Mouse (Mus musculus) adrenal gland, postnatal 4 days (tissue): ENCODE measurements at regions not wholly inside any gene's neighbourhood (a gene's known extent, or its start where the extent isn't known, plus 50 kb on each side); places are given as distances from the start of the nearest gene placed in this dataset.

Experiments
- DNase-seq, 2 experiments: peaks; one replicate each; pipeline ENCODE4 v3.0.0; 2021 to 2022; ENCODE audit warnings: low spot score in 2 of 2, mixed read lengths in 2 of 2

DNA sequence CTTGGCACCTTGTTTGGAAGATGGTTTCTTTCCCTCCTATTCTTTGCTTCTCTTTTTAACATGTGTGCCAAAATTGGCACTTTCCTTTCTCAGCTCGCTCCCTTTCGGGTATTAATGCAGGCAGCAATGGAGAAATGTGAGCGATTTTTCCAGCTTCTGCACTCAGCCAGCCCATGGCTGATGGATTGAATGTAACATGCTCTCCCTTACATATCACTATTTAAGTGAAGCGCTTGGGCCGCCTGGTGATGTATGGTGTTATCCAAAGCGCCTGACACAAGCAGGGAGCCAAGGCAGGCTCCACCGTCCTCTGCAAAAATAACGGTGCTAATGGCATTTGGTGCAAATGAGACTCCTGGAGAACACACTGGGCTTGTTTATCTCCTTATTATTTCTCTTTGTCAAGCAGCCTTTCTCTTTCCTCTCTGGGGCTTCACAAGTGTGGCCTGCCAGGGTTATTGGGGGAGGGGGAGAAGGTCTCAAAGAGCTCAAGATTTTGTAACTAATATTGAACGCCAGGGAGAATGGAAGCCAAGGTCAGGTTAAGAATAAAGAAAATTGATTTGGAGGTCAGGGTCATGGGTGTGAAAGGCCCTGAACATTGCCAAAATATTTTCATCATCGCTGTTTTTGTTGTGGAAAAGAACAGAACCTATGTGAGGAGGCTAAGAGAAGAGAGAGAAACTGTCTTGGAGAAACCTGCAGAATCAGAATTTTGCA lies 497.9 kb upstream of the Smim15 start:
- DNase-seq = no peak

DNA sequence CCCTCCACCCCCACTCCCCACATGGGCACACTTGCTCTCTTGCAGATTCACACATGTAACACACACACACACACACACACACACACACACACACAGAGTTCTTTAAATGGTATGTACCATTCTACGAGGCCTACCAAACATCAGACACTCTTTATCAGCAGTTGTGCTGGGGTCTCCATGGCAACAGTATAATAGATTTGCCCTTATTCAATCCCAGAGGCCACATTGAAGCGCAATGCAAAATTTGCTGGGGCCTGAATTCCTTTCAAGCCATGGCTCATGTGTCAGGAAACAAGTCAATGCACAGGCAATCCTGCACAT lies 502.7 kb upstream of the Smim15 start:
- no peak for DNase-seq

- no peak for DNase-seq
Measured at GRCm38 (mm10) chr13:107540784-107541634, 503.2 kb upstream of the Smim15 start.

- no peak for DNase-seq
Measured at GRCm38 (mm10) chr13:107540305-107540704, 503.9 kb upstream of the Smim15 start.

GRCm38 (mm10) chr13:107539867-107540266 lies 504.4 kb upstream of the Smim15 start:
- DNase-seq = no peak

GRCm38 (mm10) chr13:107539326-107539725 lies 504.9 kb upstream of the Smim15 start:
- no peak for DNase-seq

DNA sequence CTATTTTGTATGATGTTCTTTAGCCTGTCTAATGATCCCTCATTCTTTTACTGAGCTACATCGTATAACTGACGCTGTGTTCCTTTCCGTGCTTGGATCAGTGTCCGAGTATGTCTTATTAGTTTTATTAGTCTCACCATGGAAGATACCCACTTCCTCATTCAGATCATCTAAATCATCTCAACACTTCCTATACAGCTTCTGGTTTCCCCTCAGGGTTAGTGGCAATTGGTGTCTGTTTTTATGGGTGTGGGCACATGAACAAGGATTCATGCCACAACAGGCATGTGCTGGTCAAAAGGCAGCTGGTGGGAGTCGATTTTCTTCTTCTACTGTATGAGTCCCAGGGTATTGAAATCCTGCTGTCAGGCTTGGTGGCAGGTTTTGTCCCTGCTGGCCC lies 509.0 kb upstream of the Smim15 start:
- no peak for DNase-seq

- DNase-seq = no peak
Measured at GRCm38 (mm10) chr13:107533323-107533722, 510.9 kb upstream of the Smim15 start.

DNA sequence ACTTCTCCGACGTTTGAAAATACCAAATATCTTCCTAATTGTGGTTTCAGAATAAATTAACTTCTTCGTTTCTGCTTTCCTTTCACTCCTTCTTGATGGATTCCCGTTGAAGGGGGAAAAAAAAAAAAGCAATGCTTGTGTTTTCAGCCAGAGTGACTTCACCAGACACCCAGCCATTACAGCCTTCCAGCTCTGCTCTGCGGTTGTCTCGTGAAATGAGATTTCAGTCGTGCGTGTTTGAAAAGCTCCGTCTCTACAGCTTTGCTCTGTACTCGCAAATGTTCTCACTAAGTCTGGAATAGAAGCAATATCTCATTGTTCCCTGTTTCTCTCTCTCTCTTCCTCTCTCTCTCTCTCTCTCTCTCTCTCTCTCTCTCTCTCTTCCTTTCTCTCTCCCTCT lies 509.6 kb upstream of the Kif2a start:
- no peak for DNase-seq

DNA sequence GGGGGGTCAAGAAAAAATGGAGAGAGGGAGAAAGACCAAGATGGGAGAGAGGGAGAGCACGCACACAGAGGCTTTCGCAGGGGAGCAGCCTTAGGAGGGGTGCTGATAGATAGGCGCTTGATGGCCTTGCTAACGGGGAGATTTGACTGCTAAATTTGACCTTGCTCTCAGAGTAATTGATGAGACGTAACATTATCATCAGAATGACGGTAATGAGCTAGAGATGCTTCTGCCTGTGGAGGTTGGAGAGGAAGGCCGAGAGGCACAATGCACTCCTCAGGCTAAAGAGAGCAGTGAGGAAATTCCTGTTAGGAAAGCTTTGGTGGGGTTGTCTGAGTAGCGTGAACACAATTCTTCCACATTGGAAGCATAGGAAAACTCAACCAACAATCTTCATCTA lies 509.1 kb upstream of the Kif2a start:
- no peak for DNase-seq

DNA sequence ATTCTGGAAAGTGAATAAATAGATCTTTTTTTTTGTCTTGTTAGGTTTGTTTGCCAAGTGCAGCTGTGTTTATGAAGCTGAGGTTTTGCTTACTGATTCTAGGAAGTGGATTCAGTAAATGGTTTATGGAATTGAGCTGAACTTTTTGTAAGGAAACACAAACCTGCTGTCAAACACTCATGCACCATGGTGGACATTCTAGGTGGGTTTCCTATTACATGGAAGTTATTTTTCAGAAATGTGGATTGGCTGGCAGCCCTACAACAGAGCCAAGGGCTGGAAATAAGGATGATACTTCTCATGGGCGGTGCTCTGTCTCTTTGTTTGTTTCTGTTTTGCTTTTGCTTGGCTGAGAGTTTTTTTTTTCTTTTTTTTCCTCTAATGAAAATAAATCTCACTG lies 508.5 kb upstream of the Kif2a start:
- no peak for DNase-seq

DNA sequence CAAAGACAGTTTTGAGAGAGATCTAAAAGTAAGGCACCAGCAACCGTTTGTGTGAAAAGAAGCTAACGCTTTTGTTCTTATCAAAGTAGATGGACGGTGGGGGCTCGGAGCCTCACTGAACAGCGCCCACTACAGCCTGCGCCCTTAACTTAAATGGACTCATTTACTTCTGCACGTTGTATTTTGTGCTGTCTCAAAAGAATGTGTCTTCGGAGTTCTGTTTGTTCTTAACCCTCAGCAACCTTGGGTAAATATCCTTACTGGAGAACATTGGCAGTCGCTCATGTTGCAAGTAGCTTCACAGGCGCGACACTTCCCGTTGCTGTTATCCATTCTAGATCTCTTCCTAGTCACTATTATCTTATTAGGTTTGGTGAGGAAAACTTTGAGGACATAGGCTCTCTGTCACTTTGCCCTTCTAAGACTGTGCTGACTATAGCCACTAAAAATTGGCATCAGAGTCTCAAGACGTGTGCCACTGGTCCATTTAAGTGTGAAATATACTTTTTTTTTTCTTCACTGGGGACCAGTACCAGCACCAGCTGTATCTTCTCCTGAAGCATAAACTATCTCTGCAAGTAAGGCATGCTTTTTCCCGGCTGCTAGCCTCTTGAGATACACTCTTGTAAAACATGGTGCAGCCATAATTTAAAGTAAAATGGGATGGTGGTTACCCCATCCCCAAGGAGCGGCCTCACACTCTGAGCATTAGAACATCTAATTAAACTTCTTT lies 507.0 kb upstream of the Kif2a start:
- DNase-seq = no peak

DNA sequence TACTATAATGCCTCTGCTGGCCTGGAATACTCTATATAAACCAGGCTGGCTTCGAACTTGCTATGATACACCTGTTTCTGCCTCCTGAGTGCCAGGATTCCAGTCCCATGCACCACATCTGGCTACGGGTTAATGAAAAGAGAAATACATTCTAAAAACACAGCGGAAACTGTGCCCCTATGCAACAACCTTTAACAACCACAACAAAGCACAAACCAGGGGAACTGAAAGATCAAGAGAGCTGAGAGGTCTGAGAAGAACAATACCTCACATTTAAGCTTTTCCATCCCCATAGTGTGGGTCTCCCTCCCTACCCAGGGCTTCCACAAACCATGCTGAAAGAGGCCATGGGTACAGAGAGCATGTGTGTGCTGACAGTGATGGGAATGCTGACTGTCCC lies 501.0 kb upstream of the Kif2a start:
- DNase-seq = no peak

GRCm38 (mm10) chr13:107514236-107514635 lies 492.3 kb upstream of the Kif2a start:
- DNase-seq = no peak

DNA sequence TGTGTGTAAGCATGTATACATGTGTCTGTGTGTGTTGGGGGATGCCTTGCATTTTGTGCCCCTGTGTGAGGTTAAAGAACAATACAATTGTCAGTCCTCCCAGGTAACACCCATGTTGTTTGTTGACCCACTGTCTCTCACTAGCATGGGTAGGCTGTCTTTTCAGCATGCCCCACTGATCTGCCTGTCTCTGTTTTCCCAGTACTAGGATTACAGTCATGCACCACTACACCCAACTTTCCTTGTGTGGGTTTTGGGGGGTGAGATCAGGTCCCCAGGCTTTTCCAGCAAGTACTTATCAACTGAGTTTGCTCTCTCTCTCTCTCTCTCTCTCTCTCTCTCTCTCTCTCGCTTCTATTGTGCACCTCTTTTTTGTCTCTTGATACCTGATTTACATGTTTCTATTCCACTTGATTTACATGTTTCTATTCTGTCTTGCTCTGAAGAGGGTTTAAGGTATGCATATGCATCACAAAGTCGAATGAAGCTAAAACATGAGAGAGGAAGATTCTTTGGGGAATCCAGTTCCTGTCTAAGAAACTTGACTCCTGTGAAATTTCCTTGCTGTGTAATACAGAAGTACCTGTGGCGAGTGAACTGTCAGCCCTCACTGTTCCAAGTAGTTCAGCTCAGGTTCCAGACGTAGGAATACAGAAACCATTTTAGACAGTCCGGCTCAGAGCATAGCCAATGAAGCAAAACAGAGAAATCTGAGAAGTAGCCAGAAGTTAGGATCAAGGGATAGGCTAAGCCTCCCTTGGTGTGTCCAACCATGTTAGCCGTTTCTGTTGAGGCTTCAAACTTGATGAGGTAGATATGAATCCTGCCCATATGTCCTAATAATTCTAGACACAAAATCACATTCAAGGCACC lies 491.6 kb upstream of the Kif2a start:
- no peak for DNase-seq

DNA sequence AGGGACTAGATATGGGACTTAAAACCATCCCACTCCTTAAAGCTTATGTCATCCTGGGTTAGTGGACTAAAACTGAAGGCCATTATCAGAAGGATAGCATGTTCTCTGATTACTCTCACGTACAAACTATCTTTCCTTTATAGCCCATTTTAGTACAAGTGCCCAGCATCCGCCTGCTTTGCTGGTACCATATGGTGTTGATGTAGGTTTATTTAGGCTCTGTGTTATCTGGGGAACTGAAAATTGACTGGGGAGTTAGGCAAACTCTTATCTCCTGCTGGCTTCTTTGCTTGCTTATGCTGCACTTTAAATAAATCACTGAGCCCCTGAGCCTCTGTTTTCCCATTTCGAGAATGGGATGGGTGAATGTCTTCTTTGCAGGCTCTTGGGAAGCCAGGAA lies 485.4 kb upstream of the Kif2a start:
- DNase-seq = no peak

DNA sequence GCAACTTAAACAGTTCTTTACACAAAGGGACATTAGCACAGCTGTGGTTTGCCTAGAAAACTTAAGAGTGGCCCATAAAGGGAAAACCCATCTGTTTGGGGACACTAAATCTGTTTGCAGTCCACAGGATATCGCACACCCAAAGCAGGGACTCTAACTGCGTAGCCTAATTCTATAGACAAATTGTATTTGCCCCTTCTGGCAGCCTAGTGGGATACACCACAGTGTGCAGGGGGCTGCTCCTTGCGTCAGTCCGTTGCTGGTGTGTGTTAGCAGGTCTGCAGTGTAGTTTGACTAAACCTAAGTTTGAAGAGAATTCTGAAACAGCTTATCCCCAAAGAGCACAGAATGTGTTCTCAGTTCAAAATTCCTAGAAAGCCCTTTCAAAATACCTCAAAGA lies 484.9 kb upstream of the Kif2a start:
- DNase-seq = no peak

DNA sequence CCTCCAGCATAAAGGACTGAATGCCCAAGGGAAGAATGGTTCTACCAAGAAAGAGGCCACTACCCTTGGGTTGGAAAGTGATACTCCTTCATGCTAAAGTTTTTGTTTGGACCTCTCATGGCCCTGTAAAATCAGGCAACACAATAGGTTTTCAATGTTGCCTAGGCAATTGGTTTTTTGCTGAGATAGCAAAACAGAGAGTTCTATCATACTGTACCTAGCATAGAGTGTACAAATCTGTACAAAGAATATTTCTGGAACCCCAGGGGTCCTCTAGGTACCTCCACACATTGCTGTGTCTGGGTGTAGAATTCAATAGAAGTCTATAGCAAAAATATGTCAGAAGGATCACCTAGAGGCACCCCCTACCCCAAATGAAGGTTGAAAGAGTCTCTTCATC lies 483.4 kb upstream of the Kif2a start:
- DNase-seq = no peak

DNA sequence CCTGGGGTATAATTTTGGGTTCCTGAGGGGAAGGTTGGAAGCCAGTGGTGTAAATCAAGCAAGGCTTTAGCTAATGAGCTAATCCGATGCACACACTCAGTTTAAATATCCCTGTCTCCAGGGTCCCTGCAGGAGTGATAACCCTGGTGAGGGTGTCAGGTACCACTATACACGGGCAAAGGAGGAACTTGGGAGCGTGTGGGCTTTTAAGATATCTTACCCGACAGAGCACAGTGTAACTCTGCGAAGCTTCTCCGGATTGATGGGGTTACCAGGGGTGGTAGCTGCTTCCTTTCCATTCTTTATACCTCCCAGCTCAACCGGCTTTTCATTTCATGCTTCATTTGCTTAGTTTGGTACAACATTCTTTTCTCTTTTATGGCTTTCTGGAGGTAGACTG lies 480.3 kb upstream of the Kif2a start:
- no peak for DNase-seq

DNA sequence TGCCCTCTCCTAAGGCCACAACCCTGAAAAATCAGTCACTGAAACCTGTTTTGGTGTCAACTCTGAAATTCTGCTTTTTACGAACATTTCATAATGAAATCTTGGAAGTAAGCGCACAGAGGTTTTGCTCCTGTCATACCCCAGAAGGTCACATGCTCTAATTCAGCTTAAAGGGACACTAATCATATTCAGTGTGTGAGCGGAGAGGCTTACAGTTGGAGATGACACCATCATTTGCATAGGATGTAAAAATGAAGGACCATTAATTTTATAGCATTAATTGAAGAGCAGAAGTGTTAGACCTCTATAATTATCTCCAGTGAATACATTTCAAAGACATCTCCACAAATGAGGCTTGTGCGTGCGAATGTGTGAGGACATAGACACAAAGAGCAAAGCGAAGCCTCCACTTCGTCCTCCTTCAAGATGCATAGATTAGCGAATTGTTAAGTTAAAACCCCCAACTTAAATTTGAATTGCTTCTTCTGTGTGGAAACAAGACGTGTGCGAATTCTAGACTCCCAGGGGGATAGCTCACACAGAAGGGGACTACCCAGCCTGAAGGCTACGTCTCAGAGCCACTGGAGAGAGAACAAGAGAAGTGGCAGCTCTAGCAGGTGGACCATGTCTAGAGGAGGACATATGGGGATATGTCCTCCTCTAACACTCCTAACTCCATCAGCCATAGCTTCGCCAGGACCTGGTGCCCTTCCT lies 479.0 kb upstream of the Kif2a start:
- no peak for DNase-seq

DNA sequence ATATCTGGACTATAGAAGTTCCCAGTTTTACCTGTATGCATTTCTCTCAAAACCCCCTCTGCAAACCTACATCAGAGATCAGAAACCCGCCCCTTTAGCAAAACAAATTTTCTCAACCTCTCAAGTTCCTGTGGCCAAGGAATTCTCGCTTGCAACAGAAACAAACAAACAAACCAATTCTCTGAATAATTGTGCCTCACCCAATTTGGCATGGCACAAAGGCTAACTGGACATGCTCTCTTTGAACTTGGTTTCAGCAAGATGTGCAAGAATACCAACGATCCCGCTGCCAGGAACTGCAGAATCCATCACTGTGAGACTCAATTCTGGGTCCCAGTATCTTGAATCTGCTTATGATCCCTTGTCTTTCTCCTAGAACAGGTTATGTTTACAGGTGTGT lies 477.4 kb upstream of the Kif2a start:
- no peak for DNase-seq
